Mouse (Mus musculus): Measurements from ENCODE around the gene Spocd1.

DNA sequence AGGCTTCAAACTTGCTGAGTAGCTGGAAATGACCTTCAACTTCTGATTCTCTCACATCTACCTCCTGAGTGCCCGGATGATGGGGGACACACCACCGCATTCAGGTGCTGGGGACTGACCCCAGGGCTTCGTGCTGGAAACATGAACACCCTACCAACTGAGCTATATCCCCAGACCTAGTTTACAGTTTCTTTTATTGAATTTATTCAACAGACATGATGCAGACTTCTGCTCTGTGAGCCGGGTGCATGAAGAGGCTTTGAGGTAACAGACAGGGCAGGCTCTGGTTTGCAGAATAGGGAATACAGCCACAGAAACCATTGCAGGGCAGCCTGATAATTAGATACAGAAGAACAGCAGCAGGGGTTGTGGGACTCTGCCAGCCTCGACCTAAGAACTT is 10.6 kb upstream of the Spocd1 start:
- TF ChIP-seq CTCF (IDR thresholded peaks at IDR 0.05; ENCODE audit: low read depth) (no peak), EP300 (optimal IDR thresholded peaks at IDR 0.05) (no peak)

Data from stomach, postnatal 0 days (tissue).